Mouse (Mus musculus) activated CD4-positive, CD25-positive, alpha-beta regulatory T cell, adult 4 months (primary cell): ENCODE measurements around the gene Srebf1. TPM values are rescaled to one million over a fixed set of nuclear protein-coding genes. Genes with fewer than 3 reads are reported as not detected.

Source experiments
- ATAC-seq: one replicate; pipeline ENCODE4 v1.8.0; 2017
- polyA plus RNA-seq, 2 experiments: library from polyadenylated mRNA; unstranded; fragments of 100-300 nt; shearing (Covaris generic); gene quantifications; one replicate each; pipeline ENCODE4 v1.2.1; 2017

Srebf1 gene
- 10 to 100 TPM; 23.6 to 35.9 TPM for polyA plus RNA-seq

DNA sequence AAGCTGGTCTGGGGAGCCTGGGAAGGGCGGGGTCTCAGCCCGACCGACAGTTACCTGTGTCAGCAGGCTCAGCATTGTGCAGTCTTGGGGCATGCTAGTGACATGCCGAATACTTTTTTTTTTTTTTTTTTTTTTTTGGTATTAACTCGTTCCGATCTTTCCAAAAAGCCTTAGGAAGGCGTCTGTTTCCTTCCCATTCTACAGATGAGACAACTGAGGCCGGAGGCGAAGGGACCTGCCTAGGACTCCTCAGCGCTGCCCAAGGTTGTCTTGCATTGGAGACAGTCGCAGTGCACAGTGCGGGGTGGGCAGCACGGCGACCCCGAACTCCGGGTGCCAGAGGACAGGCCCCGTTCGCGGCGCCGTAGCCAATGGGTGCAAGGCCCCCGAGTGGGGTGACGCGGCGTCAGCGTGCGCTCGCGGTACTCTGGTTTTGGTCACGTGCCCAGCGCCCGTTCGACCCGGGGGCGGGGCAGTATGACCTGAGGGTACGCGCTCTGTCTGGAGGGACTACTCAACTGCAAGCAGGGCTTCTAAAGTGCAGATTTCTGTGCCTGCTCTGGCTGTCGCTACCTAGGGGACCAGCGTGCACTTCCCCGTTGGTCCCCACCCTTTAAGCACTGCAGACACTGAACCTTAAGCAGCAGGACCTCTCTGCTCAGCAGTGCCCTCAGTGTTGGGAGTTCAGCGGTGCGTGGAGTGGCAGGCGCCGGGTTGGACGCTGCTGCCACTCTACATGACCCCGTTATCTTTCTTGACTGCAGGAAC lies at the start of gene Srebf1:
Gene Srebf1, minus strand, starts transcription at position 113 of the 768 bp plus-strand sequence.
- peak; percentile 79 for ATAC-seq

GRCm38 (mm10) chr11:60268563-60268962 lies 46.2 kb upstream of the Srebf1 start:
- no peak for ATAC-seq

DNA sequence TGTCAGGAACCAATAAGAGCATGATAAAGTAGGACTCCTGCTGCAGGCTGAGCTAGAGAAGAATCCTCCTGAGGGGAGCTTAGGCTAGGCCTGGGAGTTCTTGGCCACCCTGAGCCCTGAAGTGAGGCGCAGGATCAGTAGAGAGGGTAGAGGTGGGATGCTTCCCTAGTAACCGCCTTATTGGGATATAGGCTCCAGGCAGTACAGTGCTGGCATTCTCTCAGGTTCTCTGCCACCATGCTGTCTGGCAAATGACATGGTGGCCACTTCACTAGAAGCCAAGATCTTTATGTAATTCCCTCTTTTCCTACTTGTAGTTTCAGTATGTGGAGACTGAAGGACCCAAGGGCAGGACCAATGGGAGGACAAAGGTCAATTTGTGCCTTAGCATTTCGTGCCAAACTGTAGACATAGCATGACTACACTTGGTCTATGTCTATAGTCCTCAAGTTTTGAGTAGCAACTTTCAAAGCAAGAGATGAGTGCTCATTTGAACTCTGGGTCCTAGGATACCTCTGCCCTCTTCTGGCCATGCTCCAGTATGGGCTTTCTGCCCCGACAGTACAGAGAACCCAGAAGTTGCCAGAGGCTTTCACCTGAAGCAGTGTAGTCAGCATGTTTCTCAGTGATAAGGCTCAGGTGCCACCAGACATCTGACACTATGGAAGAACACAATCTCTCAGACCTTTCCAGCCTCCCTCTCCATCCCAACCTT lies 43.0 kb upstream of the Srebf1 start:
- ATAC-seq = no peak

DNA sequence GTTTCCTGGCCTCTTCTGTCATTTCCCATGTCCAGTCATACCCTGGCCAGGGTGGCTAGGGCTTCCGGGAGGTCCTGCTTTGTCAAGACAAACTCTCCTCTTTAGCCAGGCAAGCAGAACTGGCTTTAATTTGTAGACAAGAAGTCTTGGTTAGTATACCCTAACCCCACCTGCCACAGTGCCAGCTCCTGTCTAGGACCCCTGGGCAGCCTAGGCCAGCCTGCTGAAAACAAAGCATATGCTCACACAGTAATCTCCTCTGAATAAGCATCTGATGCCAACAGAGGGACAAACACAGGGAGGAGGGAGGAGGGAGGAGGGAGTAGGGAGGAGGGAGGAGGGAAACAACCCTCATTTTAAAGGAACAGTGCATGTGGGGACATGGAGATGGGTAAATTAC lies 42.3 kb upstream of the Srebf1 start:
- ATAC-seq = no peak

DNA sequence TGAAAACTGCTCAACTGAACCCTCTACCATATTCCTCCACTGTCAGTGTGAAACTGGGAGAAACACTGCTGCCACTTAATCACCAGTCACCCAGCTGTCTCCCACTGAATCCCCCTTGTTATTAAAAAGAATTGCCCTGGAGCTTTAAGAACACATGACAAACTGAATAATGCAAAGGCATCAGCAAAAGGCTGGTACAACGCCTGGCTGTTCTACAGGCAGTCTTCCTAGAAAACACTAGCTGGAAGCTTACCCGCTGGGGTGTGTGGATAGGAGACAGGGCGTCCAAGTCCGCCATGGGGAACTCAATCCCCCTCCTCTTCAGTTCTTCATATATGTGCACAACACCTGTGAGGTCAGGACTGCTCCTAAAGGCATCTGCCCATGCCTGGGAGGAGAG lies 40.0 kb upstream of the Srebf1 start:
- no peak for ATAC-seq

DNA sequence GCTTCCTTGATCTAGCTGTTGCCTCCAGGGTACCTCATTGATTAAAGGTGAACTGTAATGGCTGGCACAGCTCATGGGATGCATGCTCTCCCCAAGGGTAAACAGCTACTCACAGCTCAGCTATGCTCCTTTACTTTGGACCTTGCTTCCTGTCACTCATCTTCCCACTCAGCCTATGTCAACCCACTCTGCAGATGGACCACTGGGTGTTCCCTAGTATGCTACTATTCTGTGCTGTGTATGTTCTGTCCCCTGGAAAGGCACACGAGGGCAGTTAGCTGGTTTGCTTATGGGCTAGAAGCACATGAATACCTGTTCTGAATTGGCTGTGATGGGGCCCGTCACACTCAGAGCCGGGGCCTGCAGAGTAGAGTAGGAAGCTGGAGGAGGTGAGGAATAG lies 38.4 kb upstream of the Srebf1 start:
- no peak for ATAC-seq

- ATAC-seq = no peak
Measured at GRCm38 (mm10) chr11:60257696-60258095, 35.3 kb upstream of the Srebf1 start.

DNA sequence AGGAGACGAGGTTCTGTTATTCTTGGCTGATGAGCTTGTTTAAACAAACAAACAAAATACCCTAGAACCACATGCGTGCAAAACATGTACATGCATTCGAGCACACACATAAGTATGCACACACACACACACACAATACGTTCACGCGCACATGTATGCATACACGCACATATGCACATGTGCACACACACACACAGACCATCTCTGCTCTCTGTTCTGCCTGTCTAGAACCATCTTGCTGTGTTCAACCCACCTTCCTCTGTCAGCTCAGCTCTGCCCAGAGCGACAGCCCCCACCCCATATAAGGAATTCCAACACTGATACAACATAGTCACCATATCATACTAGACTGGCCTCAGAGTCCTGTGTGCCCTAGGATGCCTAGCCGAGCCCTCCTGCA lies 34.3 kb upstream of the Srebf1 start:
- no peak for ATAC-seq

- no peak for ATAC-seq
Measured at GRCm38 (mm10) chr11:60256176-60256681, 33.8 kb upstream of the Srebf1 start.

DNA sequence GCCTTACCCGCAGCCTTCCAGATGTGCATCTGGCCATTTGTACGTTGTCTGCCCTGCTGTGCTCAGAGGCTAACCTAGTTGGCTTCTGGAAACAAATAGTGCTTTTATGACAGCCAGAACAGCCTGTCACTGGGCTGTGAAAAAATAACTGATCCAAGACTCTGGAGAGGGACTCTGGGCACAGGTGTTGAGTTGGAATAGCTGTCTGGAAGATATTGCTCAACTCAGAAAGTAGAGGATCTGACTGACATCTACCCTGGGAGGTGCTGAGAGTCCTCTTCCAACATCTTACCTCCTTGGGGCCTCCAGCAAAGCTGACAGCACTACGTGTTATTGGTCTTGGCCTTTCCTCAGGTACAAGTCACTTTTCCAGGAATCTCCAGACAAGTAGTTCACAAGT lies 33.3 kb upstream of the Srebf1 start:
- ATAC-seq = no peak

DNA sequence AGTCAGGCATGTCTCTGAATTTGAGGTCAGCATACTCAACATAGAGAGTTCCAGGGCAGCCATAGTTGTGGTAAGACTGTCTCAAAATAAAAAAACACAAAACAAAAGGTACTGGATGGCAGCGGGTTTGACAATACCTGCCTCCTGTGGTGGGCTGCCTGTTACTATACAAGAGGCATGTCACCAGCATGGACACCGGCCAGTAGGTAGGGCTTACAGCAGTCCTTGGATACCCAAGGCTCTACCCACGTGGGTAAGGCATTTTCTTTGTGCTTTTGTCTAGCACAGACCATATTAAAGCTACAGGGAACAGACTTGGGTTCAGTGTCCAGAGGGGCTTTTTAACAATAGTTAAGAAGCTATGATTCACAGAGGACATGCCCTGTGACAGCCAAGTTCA lies 32.8 kb upstream of the Srebf1 start:
- ATAC-seq = no peak

DNA sequence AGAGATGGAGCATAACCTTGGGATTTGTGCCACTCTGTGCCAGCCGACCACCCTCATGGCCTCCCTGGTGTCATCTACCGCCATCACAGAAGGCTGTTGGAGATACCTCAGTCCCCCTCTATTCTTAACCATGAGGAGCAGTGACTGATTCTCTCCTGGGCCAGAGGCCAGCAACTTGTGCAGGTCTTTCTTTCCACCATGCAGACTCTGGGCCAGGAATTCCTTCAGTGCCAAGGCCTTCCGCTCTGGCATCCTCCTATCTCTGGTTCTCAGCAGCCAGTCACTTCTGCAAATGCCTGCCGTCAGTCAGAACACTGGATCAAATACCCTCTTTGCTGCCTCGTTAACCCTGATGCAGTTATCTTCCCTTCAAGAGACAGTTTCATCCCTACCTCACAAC lies 31.9 kb upstream of the Srebf1 start:
- ATAC-seq = no peak

- ATAC-seq = no peak
Measured at GRCm38 (mm10) chr11:60253546-60253945, 31.2 kb upstream of the Srebf1 start.

GRCm38 (mm10) chr11:60250971-60251643 lies 28.7 kb upstream of the Srebf1 start:
- ATAC-seq = no peak

- ATAC-seq = no peak
Measured at GRCm38 (mm10) chr11:60249885-60250284, 27.5 kb upstream of the Srebf1 start.

GRCm38 (mm10) chr11:60248596-60249404 lies 26.4 kb upstream of the Srebf1 start:
- ATAC-seq = no peak

DNA sequence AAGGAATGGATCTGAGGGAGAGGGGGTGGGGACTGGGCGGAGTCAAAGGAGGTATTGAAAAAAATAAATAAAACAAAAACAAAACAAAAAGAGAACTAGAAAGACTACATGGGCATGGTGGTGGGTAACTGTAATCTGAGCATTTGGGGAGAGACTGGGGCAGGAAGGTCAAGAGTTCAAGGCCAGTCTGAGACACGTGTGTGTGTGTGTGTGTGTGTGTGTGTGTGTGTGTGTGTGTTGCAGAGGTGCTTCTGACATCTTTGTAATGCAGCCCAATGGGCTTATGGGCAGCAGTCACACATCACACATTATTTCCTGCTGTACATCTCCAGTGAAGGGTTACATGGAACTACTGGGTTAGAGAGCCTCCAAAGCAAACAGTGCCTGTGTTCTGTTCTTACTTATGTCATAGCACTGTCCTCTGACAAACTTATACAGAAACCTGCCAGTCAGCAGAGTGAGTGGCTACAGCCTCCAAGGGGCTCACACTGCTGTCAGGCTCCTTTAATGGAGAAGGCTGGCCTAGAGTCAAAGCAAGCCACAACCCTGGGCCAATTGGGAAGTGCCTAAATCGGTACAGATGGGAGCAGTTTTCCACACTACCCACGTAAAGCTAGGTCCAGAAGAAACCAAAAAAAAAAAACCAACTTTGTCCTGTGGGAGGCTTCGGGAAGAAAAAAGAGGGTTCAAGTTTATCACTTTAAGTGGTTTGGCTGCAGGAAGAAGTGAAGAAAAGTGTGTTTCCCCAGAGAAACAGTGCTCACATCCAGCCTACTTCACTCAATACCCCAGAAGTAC lies 25.6 kb upstream of the Srebf1 start:
- no peak for ATAC-seq

- ATAC-seq = no peak
Measured at GRCm38 (mm10) chr11:60246077-60246476, 23.7 kb upstream of the Srebf1 start.

DNA sequence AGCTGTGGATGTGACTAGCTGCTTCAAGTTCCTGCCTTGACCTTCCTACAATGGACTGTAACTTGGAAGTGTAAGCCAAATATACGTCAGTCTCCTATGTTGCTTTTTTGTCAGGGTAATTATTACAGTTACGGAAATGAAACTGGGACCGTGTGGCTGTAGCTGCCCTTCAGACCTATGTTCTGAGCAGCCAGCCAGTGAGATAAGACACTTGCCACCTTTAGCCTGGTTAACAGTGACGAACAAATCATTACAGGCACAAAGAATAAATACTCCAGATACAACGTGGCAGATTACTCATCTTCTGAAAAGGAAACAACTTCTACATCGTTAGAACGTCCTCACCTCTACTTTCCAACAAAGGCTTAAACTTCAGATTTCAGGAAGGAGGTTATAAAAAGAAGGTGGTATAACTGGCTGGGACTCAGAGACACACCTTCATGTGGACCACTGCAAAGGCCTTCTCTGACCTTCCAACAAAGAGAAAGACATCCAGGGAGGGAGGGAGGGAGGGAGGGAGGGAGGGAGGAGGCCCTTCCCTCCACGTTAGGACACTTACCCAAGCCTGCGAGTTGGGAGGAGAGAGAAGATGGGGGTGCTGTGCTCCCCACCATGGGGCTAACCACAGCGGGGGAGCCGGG lies 22.2 kb upstream of the Srebf1 start:
- no peak for ATAC-seq

DNA sequence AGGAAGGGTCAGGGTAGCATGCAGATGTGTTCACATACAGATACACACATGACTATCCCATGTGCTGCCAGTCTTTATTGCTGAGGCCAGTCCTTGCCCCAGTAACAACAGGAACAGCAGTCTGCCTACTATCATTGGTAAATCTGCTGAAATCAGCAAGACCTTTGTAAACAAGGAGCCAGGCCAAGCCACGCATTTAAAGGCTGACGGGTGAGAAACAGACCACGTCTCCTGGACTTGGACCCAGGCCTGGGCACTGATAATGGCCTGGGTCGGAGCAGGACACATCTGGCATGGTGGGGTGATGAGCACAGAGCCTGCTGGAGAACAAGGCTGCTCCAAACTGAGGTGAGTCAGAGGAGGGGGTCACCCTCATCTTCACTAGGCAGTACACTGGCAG lies 18.1 kb upstream of the Srebf1 start:
- no peak for ATAC-seq

DNA sequence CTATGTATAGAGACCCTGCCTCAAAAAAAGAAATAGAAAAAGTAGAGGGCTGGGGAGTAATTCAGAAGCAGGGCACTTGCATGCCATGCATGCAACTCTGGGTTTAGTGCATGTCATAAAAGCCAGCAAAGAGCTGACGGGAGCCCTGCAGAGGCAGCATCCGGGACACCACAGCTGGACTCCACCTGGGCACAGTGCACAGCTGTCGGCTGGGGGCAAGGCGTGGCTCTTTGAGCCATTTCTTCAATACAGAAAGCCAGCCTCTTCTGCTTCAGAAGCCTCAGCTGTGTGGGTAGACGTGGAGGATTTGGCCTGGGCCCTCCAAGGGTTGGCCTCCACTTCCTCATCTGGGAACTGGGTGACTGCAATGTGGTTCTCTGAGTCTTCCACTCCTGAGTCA lies 13.0 kb upstream of the Srebf1 start:
- no peak for ATAC-seq
